Mouse (Mus musculus) lung, adult 2 months (tissue): Measurements from ENCODE around the gene Hnrnpa1.

ENCODE experiments used
- CTCF ChIP-seq: fragments of 200-500 bp; IDR thresholded peaks from 2 replicates; pipeline ENCODE4 v1.5.1; 2011; ENCODE audit warnings: mild to moderate bottlenecking, low read length, control low read depth; ENCODE audit not compliant: insufficient read depth
- POLR2A ChIP-seq: fragments of 200-500 bp; IDR thresholded peaks from 2 replicates; pipeline ENCODE4 v1.6.1; 2011; ENCODE audit warnings: low read depth, mild to moderate bottlenecking, control low read depth, low read length, borderline replicate concordance; ENCODE audit errors: extremely low read depth

- TF ChIP-seq CTCF (no peak), POLR2A (no peak)
Measured at GRCm38 (mm10) chr15:103268903-103269302, 28.7 kb downstream of the Hnrnpa1 start.
